Mouse (Mus musculus): ENCODE measurements around the gene Gm43517.

Gene Gm43517

DNA sequence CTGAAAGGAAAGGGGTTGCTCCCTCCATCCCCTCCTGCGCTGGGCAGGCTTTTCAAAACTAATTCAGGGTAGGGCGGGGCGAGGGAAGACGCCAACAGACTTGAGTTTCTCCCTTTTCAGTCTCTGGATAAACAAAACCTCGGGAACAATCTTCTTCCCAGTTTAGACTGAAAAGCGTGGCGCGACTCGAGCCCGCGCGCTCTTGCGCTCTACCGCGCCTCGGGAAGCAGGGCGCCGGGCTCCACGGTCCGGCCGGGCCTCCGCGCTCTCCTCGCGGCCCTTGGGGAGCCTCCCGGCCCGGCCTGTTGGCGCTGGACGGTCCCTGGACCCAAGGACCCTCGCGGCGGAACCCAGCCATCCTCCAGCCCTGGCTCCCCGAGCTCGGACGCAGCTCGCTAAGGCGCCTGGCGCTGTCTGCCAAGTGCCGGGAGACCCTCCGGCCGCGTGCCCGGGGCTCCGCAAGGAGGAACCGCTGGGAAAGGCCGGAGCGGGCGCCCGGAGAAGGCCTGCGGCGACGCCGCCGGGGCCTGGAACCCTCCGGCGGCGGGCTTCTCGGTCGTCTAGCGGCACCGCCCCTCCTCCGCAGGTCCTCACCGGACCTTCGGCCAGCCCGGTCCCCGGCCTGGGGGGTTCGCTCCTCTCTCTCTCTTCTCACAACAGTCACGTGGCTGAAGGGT, 16.3 kb downstream of the Gm43517 start:
- in situ Hi-C loops (cut with MboI; ENCODE audit: unreplicated experiment in 2 of 2), result no loop called here

DNA sequence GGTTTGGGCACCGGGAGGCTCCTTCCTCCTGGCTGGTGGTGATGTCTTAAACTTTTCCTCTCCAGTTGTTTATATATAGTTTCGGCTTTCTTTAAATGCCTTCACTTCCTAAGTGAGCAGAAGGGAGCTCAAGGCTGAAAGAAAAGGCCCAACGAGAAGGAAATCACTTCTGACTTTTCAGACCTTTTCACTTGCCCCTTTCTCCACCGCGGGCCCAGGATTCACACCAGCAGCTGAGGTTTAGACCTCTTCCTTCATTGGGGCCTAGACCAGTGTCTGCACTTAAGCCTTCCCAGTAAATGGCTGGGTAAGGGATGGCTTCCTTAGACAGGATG, 16.8 kb downstream of the Gm43517 start:
- in situ Hi-C loops (cut with MboI; ENCODE audit: unreplicated experiment in 2 of 2), result no loop called here

DNA sequence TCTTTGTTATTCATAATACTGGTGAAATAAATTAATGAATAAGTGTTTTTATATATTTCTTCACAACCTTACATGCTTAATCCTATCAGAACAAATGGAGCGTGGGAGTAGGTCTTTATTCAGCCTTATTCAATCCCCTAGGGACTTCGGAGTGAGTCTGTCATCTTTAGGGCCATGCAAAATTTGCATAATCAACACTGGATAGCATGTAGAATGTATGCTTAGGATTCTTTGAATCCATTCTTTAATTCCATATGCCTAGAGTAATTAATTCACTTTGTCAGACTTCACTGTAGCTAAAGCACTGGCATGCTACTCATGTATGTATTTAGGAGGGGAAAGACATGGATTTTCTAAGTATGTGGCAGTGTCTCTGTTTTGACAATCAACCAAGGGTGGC, 24.9 kb downstream of the Gm43517 start:
- in situ Hi-C loops (cut with MboI; ENCODE audit: unreplicated experiment in 2 of 2), result no loop called here

DNA sequence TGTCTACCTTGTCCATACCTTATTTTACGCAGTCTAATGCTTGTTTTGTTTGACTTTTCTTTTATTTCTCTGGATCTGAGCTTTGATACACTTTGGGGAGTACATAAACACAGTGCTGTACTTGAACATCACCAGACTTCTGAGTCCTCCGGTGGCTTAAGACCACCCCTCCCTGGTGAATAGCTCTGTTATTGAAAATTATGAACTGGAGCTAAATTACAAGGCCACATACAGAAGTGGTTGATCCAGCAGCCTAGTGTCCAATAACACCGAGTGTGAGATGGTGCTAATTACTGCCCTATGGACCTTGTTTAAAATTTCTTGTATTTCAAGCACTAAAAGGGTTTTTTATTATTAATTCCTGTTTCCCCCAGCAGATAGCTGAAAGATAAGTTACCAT, 33.0 kb downstream of the Gm43517 start:
- in situ Hi-C loops (cut with MboI; ENCODE audit: unreplicated experiment in 2 of 2), result no loop called here

Measured in v-Abl transformed pro-B cells (cell line).